Mouse (Mus musculus): Measurements from ENCODE around the gene Fam20a. TPM values are rescaled to one million over a fixed set of nuclear protein-coding genes. Genes with fewer than 3 reads are reported as not detected.

The Fam20a gene
- polyA plus RNA-seq, 1 experiment: 72.4 TPM

GRCm38 (mm10) chr11:109669149-109669708, 52.9 kb downstream of the Fam20a start:
- Histone ChIP-seq H3K36me3 (ENCODE audit: control insufficient read depth, insufficient read depth) (peaks cover 75% of the 10 kb centered on the region), H3K79me2 (ENCODE audit: control insufficient read depth, insufficient read depth) (peaks cover 4% of the 10 kb centered on the region), H3K4me3 (no peak overlapping the region), H3ac (ENCODE audit: control insufficient read depth, insufficient read length) (no peak overlapping the region), H3K27me3 (ENCODE audit: control insufficient read depth, insufficient read depth, insufficient read length) (no peaks in the 10 kb centered on the region), H3K4me2 (ENCODE audit: low read depth) (no peak overlapping the region)
- TF ChIP-seq MAX (IDR thresholded peaks at IDR 0.05; ENCODE audit: low read depth) (no peak), TCF12 (IDR thresholded peaks at IDR 0.05; ENCODE audit: insufficient read depth, poor library complexity, severe bottlenecking) (no peak), CEBPB (IDR thresholded peaks at IDR 0.05; ENCODE audit: insufficient read depth, poor library complexity, severe bottlenecking) (no peak), MYOD1 (IDR thresholded peaks at IDR 0.05; ENCODE audit: control insufficient read depth in 1 of 3, insufficient read length in 2 of 3, low read depth in 2 of 3) (no peak), MYOG (IDR thresholded peaks at IDR 0.05; ENCODE audit: control insufficient read depth in 1 of 3, insufficient read depth in 1 of 3, insufficient read length in 2 of 3, low read depth in 2 of 3) (no peak), REST (IDR thresholded peaks at IDR 0.05; ENCODE audit: insufficient read depth, insufficient read length) (no peak), POLR2AphosphoS2 (IDR thresholded peaks at IDR 0.05; ENCODE audit: insufficient read length, low read depth) (no peak), SRF (IDR thresholded peaks at IDR 0.05; ENCODE audit: control insufficient read depth, insufficient read length, low read depth) (no peak), POLR2A (IDR thresholded peaks at IDR 0.05; ENCODE audit: insufficient read length, low read depth) (no peak), TCF3 (IDR thresholded peaks at IDR 0.05; ENCODE audit: insufficient read length, low read depth) (no peak), E2F4 (IDR thresholded peaks at IDR 0.05; ENCODE audit: insufficient read depth) (no peak), USF1 (IDR thresholded peaks at IDR 0.05; ENCODE audit: low read depth) (no peak)

GRCm38 (mm10) chr11:109668115-109668725, 53.9 kb downstream of the Fam20a start:
- Histone ChIP-seq H3K4me3 (no peak overlapping the region), H3K4me2 (ENCODE audit: low read depth) (no peak overlapping the region), H3K36me3 (ENCODE audit: control insufficient read depth, insufficient read depth) (peaks cover 77% of the 10 kb centered on the region), H3K79me2 (ENCODE audit: control insufficient read depth, insufficient read depth) (peaks cover 15% of the 10 kb centered on the region), H3ac (ENCODE audit: control insufficient read depth, insufficient read length) (no peak overlapping the region), H3K27me3 (ENCODE audit: control insufficient read depth, insufficient read depth, insufficient read length) (no peaks in the 10 kb centered on the region)
- TF ChIP-seq SRF (IDR thresholded peaks at IDR 0.05; ENCODE audit: control insufficient read depth, insufficient read length, low read depth) (no peak), TCF3 (IDR thresholded peaks at IDR 0.05; ENCODE audit: insufficient read length, low read depth) (no peak), USF1 (IDR thresholded peaks at IDR 0.05; ENCODE audit: low read depth) (no peak), POLR2AphosphoS2 (IDR thresholded peaks at IDR 0.05; ENCODE audit: insufficient read length, low read depth) (peak; percentile 45), MAX (IDR thresholded peaks at IDR 0.05; ENCODE audit: low read depth) (no peak), TCF12 (IDR thresholded peaks at IDR 0.05; ENCODE audit: insufficient read depth, poor library complexity, severe bottlenecking) (peak; percentile 23), CEBPB (IDR thresholded peaks at IDR 0.05; ENCODE audit: insufficient read depth, poor library complexity, severe bottlenecking) (no peak), E2F4 (IDR thresholded peaks at IDR 0.05; ENCODE audit: insufficient read depth) (no peak), REST (IDR thresholded peaks at IDR 0.05; ENCODE audit: insufficient read depth, insufficient read length) (no peak), MYOG (IDR thresholded peaks at IDR 0.05; ENCODE audit: control insufficient read depth in 1 of 3, insufficient read depth in 1 of 3, insufficient read length in 2 of 3, low read depth in 2 of 3) (no peak), POLR2A (IDR thresholded peaks at IDR 0.05; ENCODE audit: insufficient read length, low read depth) (no peak), MYOD1 (IDR thresholded peaks at IDR 0.05; ENCODE audit: control insufficient read depth in 1 of 3, insufficient read length in 2 of 3, low read depth in 2 of 3) (peak in 2 of 3 experiments; percentile 45 to 57)

DNA sequence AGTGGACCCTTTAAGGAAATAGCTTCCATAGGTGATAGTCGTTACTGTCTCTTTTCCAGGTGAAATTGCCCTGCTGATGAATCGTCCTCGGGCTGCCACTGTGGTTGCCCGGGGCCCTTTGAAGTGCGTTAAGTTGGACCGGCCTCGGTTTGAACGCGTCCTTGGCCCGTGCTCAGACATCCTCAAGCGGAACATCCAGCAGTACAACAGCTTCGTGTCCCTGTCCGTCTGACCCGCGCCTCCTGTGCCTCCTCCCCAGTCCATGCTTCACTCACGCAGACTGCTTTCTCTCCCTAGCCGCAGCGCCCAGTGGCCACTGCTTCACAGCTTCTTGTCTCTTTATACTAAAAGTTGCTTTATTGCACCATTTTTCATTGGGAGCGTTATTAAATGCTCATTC, 54.7 kb downstream of the Fam20a start:
- no peak overlapping the region for H3K4me2 ChIP-seq (ENCODE audit: low read depth)
- no peak overlapping the region for H3ac ChIP-seq (ENCODE audit: control insufficient read depth, insufficient read length)
- peaks cover 77% of the 10 kb centered on the region for H3K36me3 ChIP-seq (ENCODE audit: control insufficient read depth, insufficient read depth)
- peaks cover 23% of the 10 kb centered on the region for H3K79me2 ChIP-seq (ENCODE audit: control insufficient read depth, insufficient read depth)
- H3K27me3 ChIP-seq (ENCODE audit: control insufficient read depth, insufficient read depth, insufficient read length): no peaks in the 10 kb centered on the region
- TF ChIP-seq MYOG (IDR thresholded peaks at IDR 0.05; ENCODE audit: control insufficient read depth in 1 of 3, insufficient read depth in 1 of 3, insufficient read length in 2 of 3, low read depth in 2 of 3) (no peak), POLR2A (IDR thresholded peaks at IDR 0.05; ENCODE audit: insufficient read length, low read depth) (peak; percentile 55), MAX (IDR thresholded peaks at IDR 0.05; ENCODE audit: low read depth) (no peak), CEBPB (IDR thresholded peaks at IDR 0.05; ENCODE audit: insufficient read depth, poor library complexity, severe bottlenecking) (no peak), E2F4 (IDR thresholded peaks at IDR 0.05; ENCODE audit: insufficient read depth) (no peak), POLR2AphosphoS2 (IDR thresholded peaks at IDR 0.05; ENCODE audit: insufficient read length, low read depth) (peak; percentile 82), TCF12 (IDR thresholded peaks at IDR 0.05; ENCODE audit: insufficient read depth, poor library complexity, severe bottlenecking) (no peak), USF1 (IDR thresholded peaks at IDR 0.05; ENCODE audit: low read depth) (no peak)
- no peak overlapping the region for H3K4me3 ChIP-seq

DNA sequence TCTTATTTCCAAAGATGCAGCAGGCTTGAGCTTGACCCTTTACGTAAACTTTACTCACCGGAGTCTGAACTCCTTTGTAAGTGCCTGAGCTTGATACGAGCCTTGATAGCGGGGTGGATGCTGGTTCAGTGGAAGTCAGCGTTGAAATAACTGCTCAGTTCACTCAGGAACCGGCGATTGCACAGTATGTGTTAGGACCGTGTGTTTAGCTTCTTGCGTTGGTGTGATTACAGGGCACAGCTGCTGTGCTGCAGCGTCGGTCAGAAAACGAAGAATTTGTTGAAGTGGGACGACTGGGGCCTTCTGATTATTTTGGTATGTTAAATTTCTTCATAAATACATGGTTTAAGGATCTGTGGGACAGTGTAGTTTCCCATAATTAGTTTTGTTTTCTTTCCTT, 55.7 kb downstream of the Fam20a start:
- Histone ChIP-seq H3K4me2 (ENCODE audit: low read depth) (no peak overlapping the region), H3K36me3 (ENCODE audit: control insufficient read depth, insufficient read depth) (peaks cover 83% of the 10 kb centered on the region), H3K4me3 (no peak overlapping the region), H3ac (ENCODE audit: control insufficient read depth, insufficient read length) (no peak overlapping the region), H3K27me3 (ENCODE audit: control insufficient read depth, insufficient read depth, insufficient read length) (no peaks in the 10 kb centered on the region), H3K79me2 (ENCODE audit: control insufficient read depth, insufficient read depth) (peaks cover 33% of the 10 kb centered on the region)
- TF ChIP-seq MAX (IDR thresholded peaks at IDR 0.05; ENCODE audit: low read depth) (no peak), POLR2AphosphoS2 (IDR thresholded peaks at IDR 0.05; ENCODE audit: insufficient read length, low read depth) (peak; percentile 11)

DNA sequence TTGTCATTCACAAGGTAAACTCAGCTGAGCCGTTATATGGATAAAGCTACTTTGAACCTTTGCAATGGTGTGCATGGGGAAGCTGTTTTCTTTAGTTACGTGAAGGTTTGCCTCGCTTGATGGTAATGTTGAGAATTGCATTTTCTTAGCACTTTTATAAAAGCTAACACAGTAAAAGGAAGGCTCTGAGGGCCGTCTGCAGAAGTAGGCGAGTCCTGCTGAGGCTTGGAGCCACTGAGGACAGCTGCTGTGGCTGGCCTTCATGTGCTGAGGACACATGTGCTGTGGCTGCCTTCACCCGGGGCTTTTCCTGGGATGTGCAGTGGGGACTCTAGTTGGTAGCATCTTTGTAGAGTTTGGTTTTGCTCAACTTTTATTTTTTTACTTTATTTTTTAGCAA, 56.7 kb downstream of the Fam20a start:
- H3K79me2 ChIP-seq (ENCODE audit: control insufficient read depth, insufficient read depth): peaks cover 43% of the 10 kb centered on the region
- H3K4me3 ChIP-seq: no peak overlapping the region
- H3ac ChIP-seq (ENCODE audit: control insufficient read depth, insufficient read length): no peak overlapping the region
- no peak overlapping the region for H3K4me2 ChIP-seq (ENCODE audit: low read depth)
- peaks cover 92% of the 10 kb centered on the region for H3K36me3 ChIP-seq (ENCODE audit: control insufficient read depth, insufficient read depth)
- TF ChIP-seq POLR2A (IDR thresholded peaks at IDR 0.05; ENCODE audit: insufficient read length, low read depth) (peak; percentile 32), SRF (IDR thresholded peaks at IDR 0.05; ENCODE audit: control insufficient read depth, insufficient read length, low read depth) (no peak), USF1 (IDR thresholded peaks at IDR 0.05; ENCODE audit: low read depth) (no peak), MAX (IDR thresholded peaks at IDR 0.05; ENCODE audit: low read depth) (no peak), E2F4 (IDR thresholded peaks at IDR 0.05; ENCODE audit: insufficient read depth) (no peak), REST (IDR thresholded peaks at IDR 0.05; ENCODE audit: insufficient read depth, insufficient read length) (no peak), MYOD1 (IDR thresholded peaks at IDR 0.05; ENCODE audit: control insufficient read depth in 1 of 3, insufficient read length in 2 of 3, low read depth in 2 of 3) (peak in 2 of 3 experiments; percentile 64 to 67), MYOG (IDR thresholded peaks at IDR 0.05; ENCODE audit: control insufficient read depth in 1 of 3, insufficient read depth in 1 of 3, insufficient read length in 2 of 3, low read depth in 2 of 3) (peak; percentile 24 to 90 (median 82)), CEBPB (IDR thresholded peaks at IDR 0.05; ENCODE audit: insufficient read depth, poor library complexity, severe bottlenecking) (no peak)
- H3K27me3 ChIP-seq (ENCODE audit: control insufficient read depth, insufficient read depth, insufficient read length): no peaks in the 10 kb centered on the region
